Mouse (Mus musculus) MEL (cell line): ENCODE data around the gene Trib3.

Experiments used
- CTCF ChIP-seq, 3 experiments: IDR thresholded peaks in 2 of 3; conservative IDR thresholded peaks in 1 of 3; 2 replicates each; pipeline ENCODE4 v1.5.1; 2011 to 2012; ENCODE audit warnings: low read length in 3 of 3, low read depth in 2 of 3, mild to moderate bottlenecking in 2 of 3, improper control_type of control experiment in 1 of 3, inconsistent platforms in 1 of 3, mixed read lengths in 1 of 3, moderate library complexity in 1 of 3; ENCODE audit not compliant: control insufficient read depth in 1 of 3, insufficient read depth in 1 of 3, poor library complexity in 1 of 3, severe bottlenecking in 1 of 3
- E2F4 ChIP-seq: IDR thresholded peaks from 2 replicates; pipeline ENCODE4 v1.6.1; 2011; ENCODE audit warnings: low read depth, low read length, improper control_type of control experiment, borderline replicate concordance
- POLR2A ChIP-seq, 2 experiments: IDR thresholded peaks; 2 replicates each; pipeline ENCODE4 v1.6.1; 2011 to 2012; ENCODE audit warnings: low read length in 2 of 2, mild to moderate bottlenecking in 2 of 2, control low read depth in 1 of 2, improper control_type of control experiment in 1 of 2, low read depth in 1 of 2, moderate library complexity in 1 of 2; ENCODE audit not compliant: control insufficient read depth in 1 of 2, insufficient read depth in 1 of 2, poor library complexity in 1 of 2
- POLR2AphosphoS2 ChIP-seq: IDR thresholded peaks from 2 replicates; pipeline ENCODE4 v1.6.1; 2011; ENCODE audit warnings: low read length, improper control_type of control experiment
- RCOR1 ChIP-seq: IDR thresholded peaks from 2 replicates; pipeline ENCODE4 v1.6.1; 2012; ENCODE audit warnings: low read depth, mild to moderate bottlenecking, inconsistent platforms, low read length, improper control_type of control experiment

DNA sequence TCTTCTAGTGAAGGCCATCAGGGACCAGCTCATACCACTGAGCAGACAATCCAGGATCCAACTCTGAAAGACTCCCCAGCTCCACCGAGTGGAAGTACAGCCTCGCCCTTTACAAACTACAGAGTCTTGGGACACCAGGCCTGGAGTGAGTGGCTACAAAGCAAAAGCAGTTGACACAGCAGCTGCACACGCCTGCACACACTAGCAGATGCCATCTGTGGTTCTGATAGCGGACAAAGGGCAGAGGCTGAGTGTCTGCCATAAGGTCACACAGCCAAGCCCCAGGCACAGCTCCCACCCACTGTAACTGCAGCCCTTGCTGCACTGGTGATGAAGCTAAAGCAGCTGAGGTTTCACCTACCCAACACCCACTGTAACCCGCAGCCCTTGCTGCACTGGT lies 22.3 kb downstream of the Trib3 start:
- TF ChIP-seq RCOR1 (no peak), E2F4 (no peak), CTCF (IDR thresholded peaks at IDR 0.05 in 2 of 3, conservative IDR thresholded peaks at IDR 0.05 in 1 of 3; ENCODE audit: control insufficient read depth in 1 of 3, insufficient read depth in 1 of 3, low read depth in 2 of 3, low read length in 3 of 3, poor library complexity in 1 of 3, severe bottlenecking in 1 of 3) (no peak), POLR2A (IDR thresholded peaks at IDR 0.05; ENCODE audit: control insufficient read depth in 1 of 2, insufficient read depth in 1 of 2, low read depth in 1 of 2, low read length in 2 of 2, poor library complexity in 1 of 2) (no peak), POLR2AphosphoS2 (no peak)
